Mouse (Mus musculus) lung, postnatal 25 days (tissue): ENCODE measurements around the gene C77080.

ENCODE experiments used
- DNase-seq: peaks from one replicate; pipeline ENCODE4 v3.0.0; 2022; ENCODE audit warnings: low spot score

Gene C77080

GRCm38 (mm10) chr4:129266821-129267220 is 5.6 kb upstream of the C77080 start:
- DNase-seq = no peak

DNA sequence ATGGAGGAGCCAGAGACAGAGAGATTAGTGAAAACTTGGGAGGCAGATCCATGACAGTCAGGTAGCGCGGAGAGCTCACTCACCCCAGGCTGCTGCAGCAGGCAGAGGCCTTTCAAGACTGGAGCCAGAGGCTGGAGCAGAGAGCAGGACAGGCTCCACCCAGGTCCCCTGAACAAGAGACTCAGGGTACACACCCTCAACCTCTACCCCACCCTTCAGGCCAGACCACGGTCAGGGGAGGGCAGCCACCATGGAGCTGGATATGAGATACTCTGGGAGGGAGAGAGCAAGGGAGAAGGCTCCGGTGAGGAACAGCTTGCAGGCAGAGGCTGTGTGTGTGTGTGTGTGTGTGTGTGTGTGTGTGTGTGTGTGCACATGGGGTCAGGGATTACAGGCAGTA is 5.0 kb upstream of the C77080 start:
- DNase-seq = no peak

DNA sequence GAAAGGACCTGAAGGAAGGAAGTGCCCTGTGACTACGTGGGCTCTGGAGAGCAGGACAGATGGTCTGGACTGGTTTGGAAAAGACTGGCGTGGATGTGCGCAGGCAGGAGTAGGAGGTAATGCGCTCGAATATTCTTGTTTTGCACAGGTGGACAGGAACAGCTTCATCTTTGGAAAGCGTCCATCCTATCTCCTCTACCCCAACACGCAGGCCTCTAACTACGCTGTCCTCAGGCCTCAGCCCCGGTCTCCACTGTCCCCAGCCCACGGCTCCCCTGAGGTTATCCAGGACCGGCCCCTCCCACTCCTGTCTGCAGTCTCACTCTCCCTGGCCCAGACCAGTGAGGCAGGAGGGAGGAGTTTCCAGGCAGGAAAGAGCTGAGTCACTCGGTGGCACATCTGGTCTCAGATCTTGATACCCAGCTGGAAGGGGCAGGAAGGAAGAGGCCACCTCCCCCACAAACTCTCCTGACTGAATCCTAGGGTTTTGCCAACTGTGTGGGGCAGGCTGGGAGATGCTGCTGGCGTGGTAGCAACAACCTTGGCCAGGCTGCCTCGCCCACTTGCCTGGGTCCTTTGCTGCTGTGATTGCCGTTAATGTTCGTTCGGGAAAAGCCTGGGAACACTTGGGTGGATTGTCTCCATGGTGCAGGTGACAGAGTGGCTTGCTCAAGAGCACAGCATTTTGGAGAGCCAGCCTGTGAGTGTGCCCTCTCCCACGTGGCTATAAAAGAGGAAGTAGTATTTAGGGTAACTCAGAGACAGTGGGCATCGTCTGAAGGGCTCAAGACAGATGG is 2.2 kb upstream of the C77080 start:
- DNase-seq = peak; percentile 81

GRCm38 (mm10) chr4:129260678-129261077 is 526 bp downstream of the C77080 start:
- no peak for DNase-seq

GRCm38 (mm10) chr4:129259101-129259500 is 2.1 kb downstream of the C77080 start:
- no peak for DNase-seq

GRCm38 (mm10) chr4:129256450-129257380 is 4.5 kb downstream of the C77080 start:
- peak; percentile 76 for DNase-seq

- DNase-seq = no peak
Measured at GRCm38 (mm10) chr4:129254571-129254970, 6.6 kb downstream of the C77080 start.

- no peak for DNase-seq
Measured at GRCm38 (mm10) chr4:129252492-129252891, 8.7 kb downstream of the C77080 start.

DNA sequence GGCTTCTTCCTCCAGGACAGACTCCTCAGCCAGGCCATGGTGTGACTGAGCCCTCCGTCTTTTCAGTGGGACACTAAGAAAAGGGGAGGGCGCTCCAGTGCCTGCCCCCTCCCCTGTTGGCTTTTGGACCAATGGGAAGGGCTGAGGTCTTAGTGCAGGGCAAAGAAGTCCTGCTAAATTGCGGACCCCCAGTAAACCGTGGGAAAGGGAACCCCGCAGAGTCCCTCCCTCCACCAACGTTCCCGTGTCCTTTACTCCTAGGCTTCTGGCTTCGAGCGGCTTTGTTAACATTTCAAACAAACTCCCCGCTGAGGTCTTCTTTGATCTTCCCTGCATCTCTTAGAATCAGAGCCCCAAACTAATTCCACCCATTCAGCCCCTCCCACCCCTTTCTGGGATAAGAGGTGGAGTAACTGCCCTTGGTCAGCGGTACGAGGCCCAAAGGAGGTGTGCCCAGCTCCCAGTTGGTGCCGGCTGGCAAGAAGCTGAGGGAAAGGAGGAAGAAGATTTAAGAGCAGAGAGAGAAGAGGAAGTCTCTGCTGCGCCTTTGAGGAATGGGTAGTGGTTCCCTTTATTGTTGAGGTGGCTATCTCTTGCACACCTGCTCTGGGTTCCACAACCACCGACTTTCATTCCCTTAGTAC is 9.6 kb downstream of the C77080 start:
- DNase-seq = no peak

DNA sequence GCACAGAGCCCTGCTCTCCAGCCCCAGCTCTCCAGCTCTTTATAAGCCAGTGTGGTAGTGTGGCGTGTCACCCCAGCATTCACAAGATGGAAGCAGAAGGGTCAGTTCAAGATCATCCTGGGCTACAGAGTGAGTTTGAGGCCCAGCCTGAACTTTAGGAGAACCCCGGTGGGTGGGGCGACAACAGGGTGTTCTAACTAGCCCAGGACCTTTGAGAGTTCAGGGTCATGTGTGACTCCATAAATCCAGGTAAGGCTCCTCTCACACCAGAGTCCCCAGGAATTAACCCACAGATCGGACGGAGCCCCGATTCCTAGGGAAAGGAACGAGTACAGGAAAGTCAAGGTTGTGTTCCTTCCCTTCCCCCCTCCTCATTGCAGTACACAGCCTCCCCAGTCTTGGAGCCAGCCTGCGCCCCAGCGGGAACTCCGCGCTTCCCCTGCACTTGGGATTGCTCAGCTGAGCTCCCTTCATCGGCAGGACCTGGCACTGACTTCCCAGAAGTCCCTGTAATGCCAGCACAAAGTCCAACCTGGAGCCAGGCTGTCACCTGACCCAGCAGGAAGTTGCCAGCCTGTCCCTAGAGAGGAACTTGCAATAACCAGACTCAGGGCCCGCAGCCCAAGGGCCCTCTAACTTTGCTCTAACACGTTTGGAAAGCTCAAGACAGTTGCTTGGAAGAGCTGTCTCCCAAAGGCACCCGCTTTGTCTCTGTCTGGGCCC is 10.3 kb downstream of the C77080 start:
- peak; percentile 70 for DNase-seq

- no peak for DNase-seq
Measured at GRCm38 (mm10) chr4:129249288-129249687, 11.9 kb downstream of the C77080 start.

- no peak for DNase-seq
Measured at GRCm38 (mm10) chr4:129248243-129248767, 12.9 kb downstream of the C77080 start.

- no peak for DNase-seq
Measured at GRCm38 (mm10) chr4:129247381-129248242, 13.6 kb downstream of the C77080 start.

DNA sequence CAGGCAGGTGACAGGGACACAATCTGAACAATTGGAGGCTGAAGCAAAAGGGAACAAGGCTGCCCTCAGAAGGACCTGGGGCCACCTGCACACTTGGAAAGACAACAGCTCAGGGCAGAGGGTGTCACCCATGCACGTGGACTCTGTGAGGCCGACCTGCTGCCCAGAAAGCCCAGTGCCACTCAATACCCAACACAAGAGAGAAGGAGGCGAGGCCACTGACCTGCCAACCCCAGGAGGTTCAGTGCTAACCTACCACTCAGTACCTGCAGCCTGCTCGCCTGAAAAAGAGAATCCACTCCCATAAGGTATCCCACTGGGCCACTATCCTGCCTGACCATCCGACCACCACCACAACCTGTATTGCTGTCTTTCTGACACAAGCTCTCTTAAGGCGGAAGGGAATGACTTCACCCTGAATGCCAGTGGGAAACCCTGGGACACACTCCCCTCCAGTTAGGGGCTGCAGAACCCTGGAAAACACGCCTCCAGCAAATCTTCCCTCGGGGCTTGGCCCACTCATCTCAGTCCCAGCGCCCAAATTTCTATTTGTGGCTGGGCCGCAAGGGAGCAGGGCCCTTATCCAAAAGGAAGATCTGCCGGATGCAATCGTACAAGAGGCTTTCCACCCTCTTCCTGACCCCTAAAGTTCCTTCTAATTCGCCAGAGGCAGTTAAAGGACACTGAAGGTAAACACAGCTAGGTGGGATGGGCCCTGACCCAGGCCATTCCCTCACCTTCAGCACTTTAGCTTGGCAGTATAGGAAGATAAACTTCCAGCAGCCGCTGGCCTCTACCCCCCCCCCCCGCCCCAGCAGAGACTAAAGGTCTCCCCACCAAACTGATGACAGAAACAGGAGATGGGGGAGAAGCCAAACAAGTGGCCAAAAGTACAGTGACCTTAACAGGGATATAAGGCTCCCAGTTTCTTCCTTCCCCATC is 14.6 kb downstream of the C77080 start:
- DNase-seq = no peak

GRCm38 (mm10) chr4:129244802-129245201 is 16.4 kb downstream of the C77080 start:
- DNase-seq = peak; percentile 83

- DNase-seq = no peak
Measured at GRCm38 (mm10) chr4:129242761-129243160, 18.4 kb downstream of the C77080 start.

- no peak for DNase-seq
Measured at GRCm38 (mm10) chr4:129242327-129242726, 18.9 kb downstream of the C77080 start.

DNA sequence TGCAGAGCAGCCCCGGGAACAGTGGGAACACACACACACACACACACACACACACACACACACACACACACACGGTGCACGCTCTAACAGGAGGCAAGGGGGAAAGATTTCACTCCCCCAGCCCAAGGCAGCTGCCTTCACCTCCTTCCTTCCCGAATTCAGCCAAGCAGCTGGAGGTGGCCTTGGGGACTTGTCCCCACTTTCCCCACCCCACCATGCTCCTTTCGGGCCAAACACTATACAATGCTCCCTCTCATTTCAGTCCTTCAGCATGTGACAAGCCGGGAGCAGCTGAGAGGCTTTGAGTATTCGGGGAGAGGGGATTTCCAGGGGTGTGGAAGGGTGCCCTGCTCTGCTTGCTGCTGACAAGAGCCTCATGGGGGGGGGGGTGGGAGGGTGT is 19.3 kb downstream of the C77080 start:
- no peak for DNase-seq

DNA sequence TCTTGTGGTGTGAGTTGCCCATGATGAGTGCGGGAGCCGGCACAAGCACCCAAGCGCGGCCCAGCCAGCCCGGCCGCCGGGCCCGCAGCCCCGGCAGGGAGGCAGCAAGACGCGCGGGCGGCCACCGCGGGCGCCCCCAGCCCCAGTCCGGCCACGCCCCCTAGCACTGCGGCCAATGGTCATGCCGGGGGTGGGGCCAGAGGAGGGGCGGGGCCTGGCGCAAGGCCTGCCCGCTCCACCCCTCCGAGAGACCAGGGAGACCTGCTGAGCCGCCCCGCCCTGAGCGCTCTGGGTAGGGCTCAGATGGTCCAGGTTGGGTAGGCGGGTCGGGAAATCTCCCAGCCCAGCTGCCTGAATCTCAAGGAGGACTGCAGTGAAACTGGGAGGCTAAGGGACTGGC is 22.1 kb downstream of the C77080 start:
- peak; percentile 64 for DNase-seq
